Mouse (Mus musculus): ENCODE data around the gene Ripor2. TPM values are rescaled to one million over a fixed set of nuclear protein-coding genes. Genes with fewer than 3 reads are reported as not detected.
A peak's percentile ranks its signal among the peaks of the same experiment; 100 is the strongest.
"Not testable (repeated sequence)": the region's sequence is repeated elsewhere in the genome, so short reads cannot be mapped to it uniquely, and the experiment has no call there.

Gene Ripor2
- polyA plus RNA-seq, 1 experiment from 2014 or later: 3.1 TPM

- peak overlapping the region; percentile 65 for H3K4me2 ChIP-seq (replicated peaks; ENCODE audit: low read depth, low read length)
- H3K9ac ChIP-seq (ENCODE audit: low read depth, low read length): no peak overlapping the region
- H3K27me3 ChIP-seq (ENCODE audit: control insufficient read depth, insufficient read depth, low read length): no peaks in the 10 kb centered on the region
- H3K4me1 ChIP-seq (ENCODE audit: control insufficient read depth, insufficient read depth, low read length): peaks cover 6% of the 10 kb centered on the region; the same call in 1 of the 2 replicates
- no peaks in the 10 kb centered on the region for H3K9me3 ChIP-seq (ENCODE audit: control insufficient read depth, low read length)
- 33% methylated on average over 4 of the region's 4 CpGs for WGBS
- peak overlapping the region; percentile 95 for H3K4me3 ChIP-seq (ENCODE audit: low read length)
- H3K27ac ChIP-seq (ENCODE audit: low read depth, low read length): no peak overlapping the region; the same call in 1 of the 2 replicates
- no peak for ATAC-seq (ENCODE audit: low FRiP score, low TSS enrichment)
- peaks cover 23% of the 10 kb centered on the region for H3K36me3 ChIP-seq (ENCODE audit: control insufficient read depth, insufficient read depth, low read length)
These were observed 180.3 kb downstream of the Ripor2 start for GRCm38 (mm10) chr13:24762254-24762653.

- H3K4me1 ChIP-seq (ENCODE audit: control insufficient read depth, insufficient read depth, low read length); ATAC-seq (ENCODE audit: low FRiP score, low TSS enrichment); H3K9me3 ChIP-seq (ENCODE audit: control insufficient read depth, low read length); H3K4me2 ChIP-seq (replicated peaks; ENCODE audit: low read depth, low read length); H3K27me3 ChIP-seq (ENCODE audit: control insufficient read depth, insufficient read depth, low read length); H3K4me3 ChIP-seq (ENCODE audit: low read length); H3K36me3 ChIP-seq (ENCODE audit: control insufficient read depth, insufficient read depth, low read length); H3K27ac ChIP-seq (ENCODE audit: low read depth, low read length); H3K9ac ChIP-seq (ENCODE audit: low read depth, low read length): not testable (repeated sequence)
- 81% methylated on average over 4 of the region's 4 CpGs for WGBS
These were observed 185.8 kb downstream of the Ripor2 start for GRCm38 (mm10) chr13:24767809-24768208.

GRCm38 (mm10) chr13:24771482-24771881 lies 189.5 kb downstream of the Ripor2 start:
- H3K36me3 ChIP-seq (ENCODE audit: control insufficient read depth, insufficient read depth, low read length); H3K9me3 ChIP-seq (ENCODE audit: control insufficient read depth, low read length); ATAC-seq (ENCODE audit: low FRiP score, low TSS enrichment); H3K9ac ChIP-seq (ENCODE audit: low read depth, low read length); H3K27me3 ChIP-seq (ENCODE audit: control insufficient read depth, insufficient read depth, low read length); H3K27ac ChIP-seq (ENCODE audit: low read depth, low read length); H3K4me3 ChIP-seq (ENCODE audit: low read length); H3K4me2 ChIP-seq (replicated peaks; ENCODE audit: low read depth, low read length); H3K4me1 ChIP-seq (ENCODE audit: control insufficient read depth, insufficient read depth, low read length): not testable (repeated sequence)
- 93% methylated on average over 10 of the region's 10 CpGs for WGBS

- Histone ChIP-seq H3K36me3 (ENCODE audit: control insufficient read depth, insufficient read depth, low read length) (no peaks in the 10 kb centered on the region), H3K4me2 (replicated peaks; ENCODE audit: low read depth, low read length) (no peak overlapping the region), H3K4me3 (ENCODE audit: low read length) (no peak overlapping the region), H3K27me3 (ENCODE audit: control insufficient read depth, insufficient read depth, low read length) (no peaks in the 10 kb centered on the region), H3K9me3 (ENCODE audit: control insufficient read depth, low read length) (no peaks in the 10 kb centered on the region), H3K27ac (ENCODE audit: low read depth, low read length) (no peak overlapping the region), H3K4me1 (ENCODE audit: control insufficient read depth, insufficient read depth, low read length) (no peaks in the 10 kb centered on the region), H3K9ac (ENCODE audit: low read depth, low read length) (no peak overlapping the region)
- WGBS: 48% methylated on average over 7 of the region's 7 CpGs
- ATAC-seq (ENCODE audit: low FRiP score, low TSS enrichment): no peak
These were observed 194.3 kb downstream of the Ripor2 start for GRCm38 (mm10) chr13:24776146-24776844.

- H3K36me3 ChIP-seq (ENCODE audit: control insufficient read depth, insufficient read depth, low read length): no peaks in the 10 kb centered on the region
- H3K4me1 ChIP-seq (ENCODE audit: control insufficient read depth, insufficient read depth, low read length): no peaks in the 10 kb centered on the region
- H3K27ac ChIP-seq (ENCODE audit: low read depth, low read length): no peak overlapping the region
- ATAC-seq (ENCODE audit: low FRiP score, low TSS enrichment): no peak
- no peak overlapping the region for H3K4me3 ChIP-seq (ENCODE audit: low read length)
- H3K27me3 ChIP-seq (ENCODE audit: control insufficient read depth, insufficient read depth, low read length): no peaks in the 10 kb centered on the region
- no peak overlapping the region for H3K4me2 ChIP-seq (replicated peaks; ENCODE audit: low read depth, low read length)
- 78% methylated on average over 2 of the region's 2 CpGs for WGBS
- H3K9ac ChIP-seq (ENCODE audit: low read depth, low read length): no peak overlapping the region
- H3K9me3 ChIP-seq (ENCODE audit: control insufficient read depth, low read length): no peaks in the 10 kb centered on the region
These were observed 196.0 kb downstream of the Ripor2 start for GRCm38 (mm10) chr13:24778026-24778425.

- H3K4me2 ChIP-seq (replicated peaks; ENCODE audit: low read depth, low read length): no peak overlapping the region
These were observed 196.9 kb downstream of the Ripor2 start for GRCm38 (mm10) chr13:24778706-24779380.

GRCm38 (mm10) chr13:24781916-24782315 lies 199.9 kb downstream of the Ripor2 start:
- H3K9me3 ChIP-seq (ENCODE audit: control insufficient read depth, low read length): no peaks in the 10 kb centered on the region
- no peak overlapping the region for H3K4me3 ChIP-seq (ENCODE audit: low read length)
- H3K4me2 ChIP-seq (replicated peaks; ENCODE audit: low read depth, low read length): no peak overlapping the region
- H3K4me1 ChIP-seq (ENCODE audit: control insufficient read depth, insufficient read depth, low read length): no peaks in the 10 kb centered on the region
- no peak overlapping the region for H3K27ac ChIP-seq (ENCODE audit: low read depth, low read length)
- H3K27me3 ChIP-seq (ENCODE audit: control insufficient read depth, insufficient read depth, low read length): no peaks in the 10 kb centered on the region
- no peaks in the 10 kb centered on the region for H3K36me3 ChIP-seq (ENCODE audit: control insufficient read depth, insufficient read depth, low read length)
- no peak for ATAC-seq (ENCODE audit: low FRiP score, low TSS enrichment)
- no peak overlapping the region for H3K9ac ChIP-seq (ENCODE audit: low read depth, low read length)
- WGBS: 60% methylated on average over 5 of the region's 5 CpGs

More at GRCm38 (mm10) chr13:24778706-24779380, 196.9 kb downstream of the Ripor2 start:
- no peaks in the 10 kb centered on the region for H3K9me3 ChIP-seq (ENCODE audit: control insufficient read depth, low read length)
- H3K9ac ChIP-seq (ENCODE audit: low read depth, low read length): no peak overlapping the region
- no peaks in the 10 kb centered on the region for H3K36me3 ChIP-seq (ENCODE audit: control insufficient read depth, insufficient read depth, low read length)
- no peak overlapping the region for H3K27ac ChIP-seq (ENCODE audit: low read depth, low read length)
- no peaks in the 10 kb centered on the region for H3K27me3 ChIP-seq (ENCODE audit: control insufficient read depth, insufficient read depth, low read length)
- H3K4me3 ChIP-seq (ENCODE audit: low read length): no peak overlapping the region
- H3K4me1 ChIP-seq (ENCODE audit: control insufficient read depth, insufficient read depth, low read length): no peaks in the 10 kb centered on the region
- no peak for ATAC-seq (ENCODE audit: low FRiP score, low TSS enrichment)
- 79% methylated on average over 8 of the region's 8 CpGs for WGBS

Other genes starting within 250 kb of the Ripor2 start
- not detected in 2 replicates for gene Armh2, start 159.0 kb downstream of the Ripor2 start, polyA plus RNA-seq (2014; fragmentation: Nextera tagmentation; extraction: Ambion mirVana)
- gene Gmnn, start 179.7 kb downstream of the Ripor2 start, polyA plus RNA-seq (2014; fragmentation: Nextera tagmentation; extraction: Ambion mirVana): 134 and 174 TPM in 2 replicates
- gene BC005537, start 219.5 kb downstream of the Ripor2 start, polyA plus RNA-seq (2014; fragmentation: Nextera tagmentation; extraction: Ambion mirVana): 35.3 and 41.5 TPM in 2 replicates
- 81.8 and 91.6 TPM in 2 replicates for gene Acot13, start 249.4 kb downstream of the Ripor2 start, polyA plus RNA-seq (2014; fragmentation: Nextera tagmentation; extraction: Ambion mirVana)
- gene Tdp2, start 249.5 kb downstream of the Ripor2 start, polyA plus RNA-seq (2014; fragmentation: Nextera tagmentation; extraction: Ambion mirVana): 68.8 and 79.9 TPM in 2 replicates